Mouse (Mus musculus) embryo, embryonic 11.5 days (tissue): ENCODE data around the gene Arhgef1.
"Not testable (repeated sequence)": the region's sequence is repeated elsewhere in the genome, so short reads cannot be mapped to it uniquely, and the experiment has no call there.

ENCODE experiments used
- DNase-seq: peaks from one replicate; pipeline ENCODE4 v3.0.0-alpha.2; 2012; ENCODE audit warnings: low read depth, low spot score

Arhgef1 gene

GRCm38 (mm10) chr7:24890281-24891216, 12.2 kb upstream of the Arhgef1 start:
- DNase-seq, result peak; percentile 67

- no peak for DNase-seq
Measured at GRCm38 (mm10) chr7:24891241-24892124, 11.2 kb upstream of the Arhgef1 start.

- DNase-seq, result no peak
Measured at GRCm38 (mm10) chr7:24892125-24892583, 10.6 kb upstream of the Arhgef1 start.

GRCm38 (mm10) chr7:24895749-24896148, 7.0 kb upstream of the Arhgef1 start:
- DNase-seq, result not testable (repeated sequence)

- no peak for DNase-seq
Measured at GRCm38 (mm10) chr7:24896269-24896668, 6.4 kb upstream of the Arhgef1 start.

- no peak for DNase-seq
Measured at GRCm38 (mm10) chr7:24897224-24897623, 5.5 kb upstream of the Arhgef1 start, which contains the start of gene Cd79a. Gene Cd79a (plus strand): TSS chr7:24897381.

GRCm38 (mm10) chr7:24897959-24898358, 4.8 kb upstream of the Arhgef1 start:
- no peak for DNase-seq

GRCm38 (mm10) chr7:24901114-24901513, 1.6 kb upstream of the Arhgef1 start:
- no peak for DNase-seq

GRCm38 (mm10) chr7:24901842-24902241, 870 bp upstream of the Arhgef1 start:
- DNase-seq, result no peak

- DNase-seq, result no peak
Measured at GRCm38 (mm10) chr7:24902264-24902629, 465 bp upstream of the Arhgef1 start.

- no peak for DNase-seq
Measured at GRCm38 (mm10) chr7:24903444-24903825, 723 bp downstream of the Arhgef1 start.

- DNase-seq, result peak; percentile 93
Measured at GRCm38 (mm10) chr7:24904070-24904483, 1.4 kb downstream of the Arhgef1 start.

- DNase-seq, result peak; percentile 62
Measured at GRCm38 (mm10) chr7:24904936-24905335, 2.2 kb downstream of the Arhgef1 start.

- DNase-seq, result no peak
Measured at GRCm38 (mm10) chr7:24906551-24906950, 3.8 kb downstream of the Arhgef1 start.

- no peak for DNase-seq
Measured at GRCm38 (mm10) chr7:24907211-24907748, 4.6 kb downstream of the Arhgef1 start.

GRCm38 (mm10) chr7:24912480-24912879, 9.8 kb downstream of the Arhgef1 start:
- no peak for DNase-seq

- DNase-seq, result no peak
Measured at GRCm38 (mm10) chr7:24918763-24919323, 16.1 kb downstream of the Arhgef1 start.

- no peak for DNase-seq
Measured at GRCm38 (mm10) chr7:24919728-24920127, 17.0 kb downstream of the Arhgef1 start.

- DNase-seq, result no peak
Measured at GRCm38 (mm10) chr7:24930475-24930874, 27.8 kb downstream of the Arhgef1 start.

- no peak for DNase-seq
Measured at GRCm38 (mm10) chr7:24931651-24932050, 28.9 kb downstream of the Arhgef1 start.

GRCm38 (mm10) chr7:24943641-24944040, 40.9 kb downstream of the Arhgef1 start:
- DNase-seq, result no peak
